Mouse (Mus musculus): ENCODE measurements at regions not wholly inside any gene's neighbourhood (a gene's known extent, or its start where the extent isn't known, plus 50 kb on each side); places are given as distances from the start of the nearest gene placed in this dataset.

DNA sequence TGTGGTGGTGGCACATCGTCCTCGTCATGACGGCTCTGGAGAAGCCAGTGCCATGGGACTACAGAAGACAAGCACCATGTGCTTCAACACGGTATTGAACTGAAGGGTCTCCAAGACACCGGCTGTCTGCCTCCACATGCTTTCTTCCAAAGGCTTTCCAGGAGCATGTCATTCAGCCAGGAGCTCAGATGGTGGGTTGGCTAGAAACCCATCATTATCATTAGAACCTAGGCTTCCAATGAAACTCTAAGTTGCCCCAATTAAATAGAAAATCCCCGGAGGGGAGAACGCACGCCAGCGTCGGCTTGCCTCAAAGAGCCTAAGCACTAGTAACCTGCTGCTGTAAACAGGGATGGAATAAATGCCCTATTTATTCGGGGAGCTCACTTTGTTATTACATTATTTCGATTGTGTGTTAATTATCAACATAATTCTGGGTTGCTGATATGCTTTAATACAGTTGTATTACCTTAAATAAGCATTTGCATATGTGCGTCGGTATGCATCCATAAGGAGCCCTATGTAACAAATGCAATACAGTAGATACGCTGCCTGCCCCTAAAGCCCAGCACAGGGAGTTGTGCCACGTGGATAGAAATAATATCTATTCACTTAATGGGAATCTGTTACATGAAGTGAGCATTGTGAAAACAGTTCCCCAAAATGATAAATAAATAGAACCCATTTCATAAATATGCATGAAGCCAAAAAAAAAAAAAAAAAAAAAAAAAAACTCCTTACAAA is 103.3 kb upstream of the Krtap11-1 start:
- H3K27ac ChIP-seq (replicated peaks): no peak overlapping the region
- H3K9ac ChIP-seq (replicated peaks): no peak overlapping the region
- H3K4me2 ChIP-seq (replicated peaks): no peak overlapping the region
- H3K4me1 ChIP-seq: peaks cover 4% of the 10 kb centered on the region
- H3K4me3 ChIP-seq: no peak overlapping the region
- 58% methylated on average over 16 of the region's 16 CpGs for WGBS
- ATAC-seq (replicated peaks): peak; percentile 85
- H3K36me3 ChIP-seq: no peaks in the 10 kb centered on the region
- H3K9me3 ChIP-seq: no peaks in the 10 kb centered on the region
- H3K27me3 ChIP-seq: no peaks in the 10 kb centered on the region

DNA sequence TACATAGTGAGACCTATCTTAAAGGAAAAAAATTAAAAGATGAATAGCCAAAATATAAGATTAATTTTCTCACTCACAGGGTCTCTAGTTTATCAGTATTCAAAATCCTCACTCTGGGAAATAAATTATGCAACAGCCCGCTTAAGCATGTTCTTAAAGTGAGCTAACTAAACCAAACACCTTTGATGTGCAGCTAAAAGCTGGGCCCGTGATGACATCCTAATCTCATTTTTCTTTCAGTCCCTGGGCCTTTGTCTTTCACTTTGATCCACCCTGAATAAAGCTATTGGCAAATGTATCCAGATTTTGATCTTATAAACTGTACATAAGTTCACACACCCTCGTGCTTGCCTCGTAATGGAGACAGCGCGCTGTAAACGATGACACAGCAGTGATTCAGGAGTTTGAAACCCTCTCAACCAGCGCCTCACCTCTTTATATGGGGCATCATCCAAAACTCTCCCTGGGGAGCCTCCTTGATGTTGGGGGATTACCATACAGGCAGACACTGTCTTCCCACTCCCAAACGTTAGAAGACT is 100.3 kb upstream of the Krtap11-1 start:
- H3K27me3 ChIP-seq: no peaks in the 10 kb centered on the region
- no peak overlapping the region for H3K4me2 ChIP-seq (replicated peaks)
- H3K9me3 ChIP-seq: no peaks in the 10 kb centered on the region
- peaks cover 4% of the 10 kb centered on the region for H3K4me1 ChIP-seq
- H3K27ac ChIP-seq (replicated peaks): no peak overlapping the region
- no peak overlapping the region for H3K4me3 ChIP-seq
- no peak for ATAC-seq (replicated peaks)
- H3K36me3 ChIP-seq: no peaks in the 10 kb centered on the region
- WGBS: 67% methylated on average over 9 of the region's 9 CpGs
- no peak overlapping the region for H3K9ac ChIP-seq (replicated peaks)

- Histone ChIP-seq H3K9me3 (no peaks in the 10 kb centered on the region), H3K9ac (replicated peaks) (no peak overlapping the region), H3K4me2 (replicated peaks) (no peak overlapping the region), H3K4me1 (no peaks in the 10 kb centered on the region), H3K36me3 (no peaks in the 10 kb centered on the region), H3K27ac (replicated peaks) (no peak overlapping the region), H3K4me3 (no peak overlapping the region), H3K27me3 (no peaks in the 10 kb centered on the region)
- no peak for ATAC-seq (replicated peaks)
- WGBS: 82% methylated on average over 2 of the region's 2 CpGs
Measured at GRCm38 (mm10) chr16:89660071-89660470, 89.1 kb upstream of the Krtap11-1 start.

- Histone ChIP-seq H3K9me3 (no peaks in the 10 kb centered on the region), H3K4me2 (replicated peaks) (no peak overlapping the region), H3K27ac (replicated peaks) (no peak overlapping the region), H3K4me3 (no peak overlapping the region), H3K36me3 (no peaks in the 10 kb centered on the region), H3K4me1 (no peaks in the 10 kb centered on the region), H3K9ac (replicated peaks) (no peak overlapping the region), H3K27me3 (no peaks in the 10 kb centered on the region)
- no peak for ATAC-seq (replicated peaks)
- WGBS: 93% methylated on average over 3 of the region's 3 CpGs
Measured at GRCm38 (mm10) chr16:89656036-89656435, 85.1 kb upstream of the Krtap11-1 start.

DNA sequence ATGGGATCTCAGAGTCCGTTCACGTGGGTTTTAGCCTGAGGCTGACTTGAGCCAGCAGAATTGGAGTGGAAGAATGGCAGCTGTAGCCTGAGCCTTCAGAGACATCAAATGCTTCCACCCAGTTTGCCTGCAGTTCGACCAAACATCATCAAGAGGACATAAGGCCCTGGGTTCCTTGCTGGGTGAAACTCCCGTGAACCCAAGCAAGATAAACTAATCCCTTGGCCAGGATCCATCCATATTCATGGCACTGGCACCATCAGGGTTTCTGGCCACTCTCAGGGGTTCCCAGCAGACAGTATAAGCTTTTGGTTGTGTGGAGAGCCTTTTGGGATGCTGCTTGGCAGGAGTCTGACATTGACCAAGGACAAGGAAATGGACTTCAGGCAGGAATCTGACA is 77.7 kb upstream of the Krtap11-1 start:
- no peak overlapping the region for H3K4me3 ChIP-seq
- no peaks in the 10 kb centered on the region for H3K36me3 ChIP-seq
- H3K9me3 ChIP-seq: no peaks in the 10 kb centered on the region
- no peak overlapping the region for H3K27ac ChIP-seq (replicated peaks)
- no peak overlapping the region for H3K4me2 ChIP-seq (replicated peaks)
- no peaks in the 10 kb centered on the region for H3K27me3 ChIP-seq
- H3K9ac ChIP-seq (replicated peaks): no peak overlapping the region
- no peaks in the 10 kb centered on the region for H3K4me1 ChIP-seq
- ATAC-seq (replicated peaks): no peak
- WGBS: 81% methylated on average over 4 of the region's 4 CpGs

- H3K4me2 ChIP-seq (replicated peaks): no peak overlapping the region
- no peaks in the 10 kb centered on the region for H3K27me3 ChIP-seq
- no peak overlapping the region for H3K4me3 ChIP-seq
- WGBS: 49% methylated on average over 9 of the region's 9 CpGs
- H3K27ac ChIP-seq (replicated peaks): no peak overlapping the region
- H3K36me3 ChIP-seq: no peaks in the 10 kb centered on the region
- H3K9ac ChIP-seq (replicated peaks): no peak overlapping the region
- no peak for ATAC-seq (replicated peaks)
- H3K4me1 ChIP-seq: no peaks in the 10 kb centered on the region
- H3K9me3 ChIP-seq: no peaks in the 10 kb centered on the region
Measured at GRCm38 (mm10) chr16:89633917-89634601, 63.1 kb upstream of the Krtap11-1 start.

DNA sequence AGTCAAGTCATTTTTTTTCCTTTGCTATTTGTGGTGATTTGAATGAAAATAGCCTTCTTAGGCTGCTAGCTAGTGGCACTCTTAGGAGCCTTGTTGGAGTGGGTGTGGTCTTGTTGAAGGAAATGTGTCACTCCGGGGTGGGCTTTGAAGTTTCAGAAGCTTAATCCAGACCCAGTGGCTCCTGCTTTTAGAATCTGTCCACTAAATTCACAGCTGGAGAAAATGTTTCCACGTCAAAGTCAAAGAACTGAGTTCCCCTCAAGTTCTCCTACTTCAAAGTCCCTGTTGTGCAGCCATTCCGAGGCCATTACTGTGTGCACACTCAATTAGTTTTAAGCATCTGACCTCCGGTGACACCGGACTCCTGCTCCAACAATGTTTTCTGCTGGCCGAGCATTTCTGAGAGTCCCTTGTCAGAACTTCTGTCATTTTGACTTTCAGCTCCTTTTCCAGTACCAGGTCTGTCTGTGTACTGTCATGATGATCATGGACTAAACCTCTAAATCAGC is 61.2 kb upstream of the Krtap11-1 start:
- 35% methylated on average over 6 of the region's 6 CpGs for WGBS

DNA sequence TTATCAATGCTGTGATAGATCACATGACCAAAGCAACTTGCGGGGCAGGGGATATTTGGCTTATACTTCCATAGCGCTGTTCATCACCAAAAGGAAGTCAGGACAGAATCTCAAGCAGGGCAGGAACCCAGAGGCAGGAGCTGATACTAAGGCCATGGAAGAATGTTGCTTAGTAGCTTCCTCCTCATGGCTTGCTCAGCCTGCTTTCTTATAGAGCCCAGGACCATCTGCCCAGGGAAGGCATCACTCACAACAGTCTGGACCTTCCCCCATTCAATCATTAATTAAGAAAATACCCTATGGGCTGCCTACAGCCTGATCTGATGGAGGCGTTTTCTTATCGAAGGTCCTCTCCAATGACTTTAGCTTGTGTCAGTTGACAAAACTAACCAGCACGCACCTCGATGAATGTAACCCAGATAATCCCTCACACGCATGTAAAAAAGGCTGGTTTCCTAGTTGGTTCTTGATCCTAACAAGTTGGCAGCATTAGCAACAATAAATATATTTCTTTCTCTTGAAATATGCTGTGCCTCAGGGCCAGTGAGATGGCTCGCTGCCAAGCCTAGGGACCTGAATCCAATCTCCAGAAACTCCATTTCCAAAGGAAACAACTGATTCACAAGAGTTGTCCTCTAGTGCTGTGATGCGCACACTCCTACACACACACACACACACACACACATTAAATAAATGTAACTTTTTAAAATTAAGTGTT is 60.6 kb upstream of the Krtap11-1 start:
- Histone ChIP-seq H3K4me3 (no peak overlapping the region), H3K9me3 (no peaks in the 10 kb centered on the region), H3K27me3 (no peaks in the 10 kb centered on the region), H3K4me1 (no peaks in the 10 kb centered on the region), H3K4me2 (replicated peaks) (no peak overlapping the region), H3K9ac (replicated peaks) (no peak overlapping the region), H3K36me3 (no peaks in the 10 kb centered on the region), H3K27ac (replicated peaks) (no peak overlapping the region)
- ATAC-seq (replicated peaks): no peak
- WGBS: 87% methylated on average over 9 of the region's 9 CpGs

More for the DNA sequence above, 61.2 kb upstream of the Krtap11-1 start:
- Histone ChIP-seq H3K9me3 (no peaks in the 10 kb centered on the region), H3K27me3 (no peaks in the 10 kb centered on the region), H3K4me3 (no peak overlapping the region), H3K4me2 (replicated peaks) (no peak overlapping the region), H3K4me1 (no peaks in the 10 kb centered on the region), H3K36me3 (no peaks in the 10 kb centered on the region), H3K27ac (replicated peaks) (no peak overlapping the region), H3K9ac (replicated peaks) (no peak overlapping the region)
- ATAC-seq (replicated peaks): no peak

DNA sequence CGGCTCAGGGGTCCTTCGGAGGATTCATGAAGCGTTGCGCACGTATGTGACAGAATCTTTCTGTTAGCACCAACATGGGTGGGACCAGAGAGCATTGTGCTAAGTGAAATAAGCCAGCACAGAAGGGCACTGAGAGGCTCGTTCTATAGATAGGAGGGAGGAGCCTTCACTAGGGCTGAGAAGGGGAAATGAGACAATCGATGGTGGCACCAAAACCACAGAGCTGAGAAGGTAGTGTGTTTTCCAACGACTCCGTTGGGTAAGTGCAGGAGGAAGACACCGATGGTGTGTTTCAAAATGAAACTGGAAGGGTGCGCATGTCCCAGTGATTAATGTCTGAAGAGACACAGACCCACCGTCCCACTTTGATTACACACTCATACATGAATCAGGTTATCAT is 54.7 kb upstream of the Krtap11-1 start:
- Histone ChIP-seq H3K4me1 (no peaks in the 10 kb centered on the region), H3K27me3 (no peaks in the 10 kb centered on the region), H3K27ac (replicated peaks) (no peak overlapping the region), H3K4me2 (replicated peaks) (no peak overlapping the region), H3K4me3 (no peak overlapping the region), H3K36me3 (no peaks in the 10 kb centered on the region), H3K9ac (replicated peaks) (no peak overlapping the region), H3K9me3 (no peaks in the 10 kb centered on the region)
- no peak for ATAC-seq (replicated peaks)
- WGBS: 95% methylated on average over 12 of the region's 12 CpGs

GRCm38 (mm10) chr16:89625253-89625652 is 54.3 kb upstream of the Krtap11-1 start:
- Histone ChIP-seq H3K4me1 (no peaks in the 10 kb centered on the region), H3K9me3 (no peaks in the 10 kb centered on the region), H3K27ac (replicated peaks) (no peak overlapping the region), H3K9ac (replicated peaks) (no peak overlapping the region), H3K36me3 (no peaks in the 10 kb centered on the region), H3K27me3 (no peaks in the 10 kb centered on the region), H3K4me3 (no peak overlapping the region), H3K4me2 (replicated peaks) (no peak overlapping the region)
- no peak for ATAC-seq (replicated peaks)
- 92% methylated on average over 12 of the region's 12 CpGs for WGBS

Data from forebrain, embryonic 15.5 days (tissue).